Mouse (Mus musculus) urinary bladder, adult 2 months (tissue): ENCODE measurements around the gene Spink2. TPM values are rescaled to one million over a fixed set of nuclear protein-coding genes. Genes with fewer than 3 reads are reported as not detected.
"Not testable (repeated sequence)": the region's sequence is repeated elsewhere in the genome, so short reads cannot be mapped to it uniquely, and the experiment has no call there.

Experiments
- DNase-seq: peaks from one replicate; pipeline ENCODE4 v3.0.0; 2022; ENCODE audit warnings: low spot score
- polyA plus RNA-seq: library from polyadenylated mRNA; depleted of rRNA; stranded (reverse); fragments of >200 nt; gene quantifications from 2 replicates; pipeline ENCODE4 v1.2.3, GENCODE M21; 2012; rRNA removed

The Spink2 gene
- 1.0 and 1.7 TPM in 2 replicates for polyA plus RNA-seq

DNA sequence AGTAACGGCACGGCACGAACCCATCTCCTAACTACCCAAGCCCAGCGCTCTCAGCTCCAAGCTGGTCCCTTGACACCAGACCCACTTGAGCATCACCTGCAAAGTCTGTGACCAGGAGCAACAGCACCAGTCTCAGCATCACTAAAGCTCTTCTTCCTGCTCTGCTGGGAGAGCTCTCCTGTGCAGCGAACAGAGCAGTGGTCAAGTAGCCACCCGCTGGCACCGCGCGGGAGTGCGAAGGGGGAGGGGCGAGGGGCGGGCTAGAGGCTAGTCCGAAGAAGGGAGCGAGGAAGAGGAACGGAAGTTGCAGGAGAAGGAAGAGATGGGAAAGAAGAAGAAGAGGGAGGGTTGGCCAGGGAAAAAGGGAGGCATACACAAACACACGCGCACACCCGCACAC is at the start of gene Spink2:
Gene Spink2, minus strand, starts transcription at position 236 of the 400 bp plus-strand sequence.
- DNase-seq: no peak

GRCm38 (mm10) chr5:77260141-77260540 is 48.9 kb upstream of the Spink2 start:
- no peak for DNase-seq

DNA sequence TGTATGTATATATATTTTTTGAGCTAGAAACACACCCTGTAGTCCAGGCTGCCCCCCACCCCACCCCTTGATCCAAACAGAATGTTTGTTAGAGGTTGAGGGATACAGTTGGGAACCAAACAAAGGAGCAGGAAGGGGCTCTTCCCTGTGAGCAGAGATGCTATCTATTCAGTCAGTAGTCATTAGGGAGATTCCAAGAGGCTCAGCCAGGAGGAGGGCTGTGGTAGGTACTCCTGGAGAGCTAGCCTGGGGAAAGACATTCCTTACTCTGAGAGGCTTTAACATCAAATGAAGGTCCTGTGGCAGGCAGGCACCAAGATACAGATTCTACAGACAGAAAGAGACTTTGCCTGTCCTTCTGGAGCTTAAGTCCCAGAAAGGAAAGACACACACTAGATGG is 48.0 kb upstream of the Spink2 start:
- no peak for DNase-seq

- DNase-seq: no peak
These were observed 46.3 kb upstream of the Spink2 start for GRCm38 (mm10) chr5:77257603-77258002.

- no peak for DNase-seq
These were observed 43.1 kb upstream of the Spink2 start for GRCm38 (mm10) chr5:77254402-77254801.

- DNase-seq: no peak
These were observed 41.9 kb upstream of the Spink2 start for GRCm38 (mm10) chr5:77253154-77253553.

DNA sequence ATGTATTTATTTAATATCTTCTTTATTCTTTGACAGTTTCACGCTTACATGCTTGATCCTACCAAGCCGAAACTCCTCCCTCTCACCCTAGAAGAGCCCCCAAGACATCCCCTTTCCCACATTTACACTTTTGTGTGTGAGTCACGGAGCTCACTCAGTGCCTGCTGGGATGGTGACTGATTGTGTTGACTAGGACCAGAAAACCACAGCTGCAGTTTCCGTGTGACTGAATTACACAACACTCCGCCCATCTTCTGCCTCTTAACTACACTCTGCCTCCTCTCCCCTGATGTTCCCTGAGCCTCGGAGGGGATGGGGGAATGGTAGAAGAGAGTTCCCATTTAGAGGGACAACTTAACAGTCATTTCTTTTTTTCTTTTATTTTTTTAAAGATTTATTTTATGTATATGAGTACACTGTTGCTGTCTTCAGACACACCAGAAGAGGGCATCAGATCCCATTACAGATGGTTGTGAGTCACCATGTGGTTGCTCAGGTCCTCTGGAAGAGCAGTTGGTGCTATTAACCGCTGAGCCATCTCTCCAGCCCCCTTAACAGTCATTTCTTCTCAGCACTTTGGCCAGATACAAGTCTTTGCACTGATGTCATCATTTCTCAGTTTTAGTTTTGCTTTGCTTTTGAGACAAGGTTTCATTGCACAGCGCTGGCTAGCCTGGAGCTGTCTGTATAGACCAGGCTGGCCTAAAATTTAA is 41.0 kb upstream of the Spink2 start:
- no peak for DNase-seq

DNA sequence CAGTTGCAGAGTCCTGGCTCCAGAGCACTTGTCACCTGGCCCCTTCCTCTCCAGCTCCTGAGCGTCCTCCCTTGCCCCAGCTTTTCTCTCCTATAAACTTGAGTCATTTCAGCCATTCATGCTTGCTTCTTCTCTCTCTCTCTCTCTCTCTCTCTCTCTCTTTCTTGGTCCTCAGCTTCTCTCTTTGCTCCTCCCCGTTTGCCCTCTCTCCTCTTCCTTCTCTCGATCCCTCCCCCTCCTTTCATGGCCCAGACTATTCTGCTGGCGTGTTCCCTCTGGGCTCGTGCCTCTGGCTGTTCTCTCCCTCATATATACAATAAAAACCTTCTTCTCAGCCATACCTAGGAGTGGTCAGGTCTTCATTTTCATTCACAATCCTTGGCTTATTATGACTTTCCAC is 40.4 kb upstream of the Spink2 start:
- DNase-seq: no peak

- DNase-seq: no peak
These were observed 38.8 kb upstream of the Spink2 start for GRCm38 (mm10) chr5:77250083-77250482.

- DNase-seq: no peak
These were observed 34.8 kb upstream of the Spink2 start for GRCm38 (mm10) chr5:77245787-77246671.

DNA sequence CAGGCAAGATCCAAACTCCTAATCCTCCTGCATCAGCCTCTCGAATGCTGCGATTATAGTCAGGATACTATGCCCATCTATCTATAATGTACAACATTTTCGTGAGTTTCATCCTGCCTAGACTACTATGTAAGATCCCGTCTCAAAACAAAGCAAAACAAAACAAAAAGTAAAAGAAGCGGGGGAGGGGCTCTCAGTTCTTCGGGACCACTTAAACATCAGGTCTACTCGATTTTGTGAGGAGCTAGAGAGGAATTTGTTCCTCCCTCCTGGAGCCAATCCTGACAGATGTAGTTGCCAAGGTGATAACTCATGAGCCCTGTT is 34.2 kb upstream of the Spink2 start:
- DNase-seq: no peak

DNA sequence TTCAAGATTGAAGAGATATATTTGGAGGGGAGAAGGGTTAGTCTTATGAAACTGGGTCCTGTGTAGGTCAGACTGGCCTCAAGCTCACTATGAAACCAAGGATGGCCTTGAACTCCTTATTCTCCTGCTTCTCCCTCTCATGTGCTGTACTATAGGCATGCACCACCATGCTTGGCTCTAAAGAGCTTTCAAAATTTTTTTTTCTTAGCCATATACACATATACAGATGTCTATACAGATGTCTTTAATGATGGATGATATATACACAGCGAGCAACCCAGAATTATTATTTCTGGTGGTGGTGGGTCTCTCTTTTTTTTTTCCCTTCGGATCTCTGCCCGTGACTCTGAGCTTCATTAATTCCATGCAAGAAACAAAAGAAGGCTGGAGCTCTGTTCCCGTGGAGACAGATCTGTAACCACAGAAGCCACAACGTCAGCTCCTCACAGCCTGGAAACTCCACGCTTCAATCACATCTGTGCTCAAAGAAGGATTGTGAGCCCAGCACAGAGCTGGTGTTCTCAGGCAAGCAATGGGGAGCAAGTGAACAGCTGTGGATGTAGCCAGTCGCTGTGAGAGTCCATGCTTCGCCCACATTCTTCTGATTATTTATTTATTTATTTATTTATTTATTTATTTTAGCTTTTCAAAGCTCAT is 33.2 kb upstream of the Spink2 start:
- DNase-seq: no peak

GRCm38 (mm10) chr5:77237104-77237503 is 25.8 kb upstream of the Spink2 start:
- no peak for DNase-seq

GRCm38 (mm10) chr5:77234921-77235320 is 23.6 kb upstream of the Spink2 start:
- no peak for DNase-seq

GRCm38 (mm10) chr5:77231863-77232262 is 20.6 kb upstream of the Spink2 start:
- not testable (repeated sequence) for DNase-seq

DNA sequence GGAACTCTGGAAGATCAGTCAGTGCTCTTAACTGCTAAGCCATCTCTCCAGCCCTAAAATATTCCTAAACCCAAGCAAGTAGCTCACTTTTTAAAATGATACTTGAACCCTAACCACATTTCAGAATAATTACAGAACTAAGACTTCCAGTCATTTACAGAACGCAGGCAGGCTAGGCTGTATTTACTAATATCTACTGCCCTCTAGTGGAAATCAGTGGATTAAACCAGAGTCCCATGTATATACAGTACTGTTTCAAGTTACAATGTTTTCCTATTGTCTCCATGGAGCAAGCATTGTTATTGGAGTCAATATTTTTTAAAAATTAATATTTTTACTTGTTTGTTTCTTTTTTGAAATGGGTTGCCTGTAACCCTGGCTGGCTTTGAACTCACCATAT is 17.7 kb upstream of the Spink2 start:
- no peak for DNase-seq

- DNase-seq: no peak
These were observed 12.0 kb upstream of the Spink2 start for GRCm38 (mm10) chr5:77223043-77223975.

GRCm38 (mm10) chr5:77217724-77218123 is 6.5 kb upstream of the Spink2 start:
- no peak for DNase-seq

DNA sequence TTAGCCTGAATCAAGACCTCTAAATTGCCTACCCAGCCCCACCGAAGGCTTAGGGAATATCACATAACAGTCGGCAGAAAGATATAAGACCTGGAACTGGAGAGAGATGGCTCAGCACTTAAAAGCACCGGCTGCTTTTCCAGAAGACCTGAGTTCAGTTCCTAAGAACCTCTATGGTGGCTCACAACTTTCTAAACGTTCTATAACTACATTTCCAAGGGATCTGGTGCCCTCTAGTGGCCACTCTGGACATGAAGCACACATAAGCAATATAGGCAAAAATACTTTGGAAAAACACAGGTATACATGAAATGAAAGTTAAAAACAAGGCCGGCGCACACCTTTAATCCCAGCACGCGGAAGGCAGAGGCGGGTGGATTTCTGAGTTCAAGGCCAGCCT is 5.9 kb upstream of the Spink2 start:
- DNase-seq: peak; percentile 28

DNA sequence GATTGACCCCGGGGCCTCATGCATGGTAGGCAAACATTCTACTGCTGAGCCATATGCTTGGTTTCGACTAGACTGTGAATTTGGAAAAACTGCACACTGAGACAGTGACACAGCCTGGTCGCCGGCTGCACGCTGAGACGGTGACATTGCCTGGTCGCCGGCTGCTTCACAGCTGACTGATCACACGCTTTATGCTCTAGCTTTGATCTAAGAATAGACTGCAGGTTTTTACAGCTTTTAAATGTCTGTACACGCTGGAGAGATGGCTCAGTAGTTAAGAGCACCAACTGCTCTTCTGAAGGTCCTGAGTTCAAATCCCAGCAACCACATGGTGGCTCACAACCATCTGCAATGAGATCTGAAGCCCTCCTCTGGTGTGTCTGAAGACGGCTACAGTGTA is 5.1 kb downstream of the Spink2 start:
- no peak for DNase-seq

DNA sequence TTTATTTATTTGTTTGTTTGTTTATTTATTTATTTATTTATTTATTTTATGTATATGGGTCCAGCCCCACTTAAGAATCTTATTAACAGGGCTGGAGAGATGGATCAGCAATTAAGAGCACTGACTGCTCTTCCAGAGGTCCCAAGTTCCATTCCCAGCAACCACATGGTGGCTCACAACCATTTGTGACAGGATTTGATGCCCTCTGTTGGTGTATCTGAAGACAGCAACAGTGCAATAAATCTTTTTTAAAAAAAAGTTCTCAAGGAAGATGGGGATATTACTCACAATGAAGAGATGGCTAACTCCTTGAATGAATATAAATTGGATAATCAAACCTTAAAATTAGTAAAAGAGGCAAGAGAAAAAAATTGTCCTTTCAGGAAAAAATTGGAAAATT is 9.0 kb downstream of the Spink2 start:
- no peak for DNase-seq

- DNase-seq: no peak
These were observed 10.6 kb downstream of the Spink2 start for GRCm38 (mm10) chr5:77200695-77201094.
